Mouse (Mus musculus) adipocyte (in vitro differentiated cells): ENCODE data around the gene Tle2.
A peak's percentile ranks its signal among the peaks of the same experiment; 100 is the strongest.

ENCODE experiments used
- DNase-seq: peaks from one replicate; pipeline ENCODE4 v3.0.0-alpha.2; 2016; ENCODE audit warnings: low spot score

The Tle2 gene

DNA sequence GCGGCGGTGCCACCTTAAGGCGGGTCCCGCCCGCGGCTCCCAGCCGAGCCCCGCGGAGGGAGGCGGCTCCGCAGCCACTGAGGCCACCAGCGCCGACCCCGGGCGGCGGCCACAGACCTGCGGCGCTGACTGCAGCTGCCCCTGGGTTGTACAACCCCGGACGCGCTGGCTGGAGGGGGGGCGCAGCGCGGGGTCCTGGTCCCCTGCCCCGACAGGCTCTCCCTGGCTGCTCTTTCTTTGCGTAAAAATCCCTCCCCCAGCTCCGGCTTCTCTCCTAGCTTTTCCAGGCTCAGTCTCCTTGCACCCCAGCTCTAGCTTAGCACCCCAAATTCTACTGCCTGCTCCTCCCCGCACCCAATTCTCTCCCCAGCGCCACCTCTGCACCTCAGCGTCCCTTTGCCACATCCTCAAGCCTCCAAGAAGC, 859 bp downstream of the Tle2 start:
- DNase-seq: no peak

DNA sequence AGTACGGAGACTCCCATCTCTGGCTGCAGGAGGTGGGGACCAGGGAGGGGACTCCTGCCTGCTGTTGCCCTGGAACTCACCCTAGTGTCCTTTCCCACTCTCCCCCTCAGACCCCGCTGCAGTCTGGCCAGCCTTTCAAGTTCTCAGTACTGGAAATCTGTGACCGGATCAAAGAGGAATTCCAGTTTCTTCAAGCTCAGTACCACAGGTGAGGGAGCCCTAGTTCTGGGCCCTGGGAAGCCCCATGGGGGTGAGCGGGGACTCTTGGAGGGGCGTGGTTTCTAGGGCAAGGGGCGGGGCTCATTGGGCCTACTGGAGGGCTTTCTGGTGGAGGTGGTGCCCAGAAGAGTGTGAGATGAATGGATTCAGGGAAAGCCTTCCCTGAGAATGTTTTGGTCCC, 1.3 kb downstream of the Tle2 start:
- no peak for DNase-seq

DNA sequence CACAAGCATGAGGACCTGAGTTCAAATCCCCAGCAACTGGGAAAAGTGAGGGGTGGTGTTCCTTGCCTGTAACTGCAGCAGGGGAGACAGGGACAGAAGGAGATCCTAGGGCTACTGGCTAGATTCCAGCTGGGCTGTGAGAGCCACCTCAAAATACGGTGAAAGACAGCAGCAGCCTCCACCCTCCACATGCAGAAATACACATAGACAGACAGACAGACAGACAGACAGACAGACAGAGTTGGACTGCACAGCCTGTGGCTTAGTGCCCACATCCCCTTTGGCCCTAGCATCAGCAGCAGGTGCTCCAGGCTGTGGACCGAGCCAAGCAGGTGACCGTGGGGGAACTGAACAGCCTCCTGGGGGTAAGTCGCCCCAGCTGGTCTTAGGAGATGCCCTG, 5.6 kb downstream of the Tle2 start:
- DNase-seq: no peak

DNA sequence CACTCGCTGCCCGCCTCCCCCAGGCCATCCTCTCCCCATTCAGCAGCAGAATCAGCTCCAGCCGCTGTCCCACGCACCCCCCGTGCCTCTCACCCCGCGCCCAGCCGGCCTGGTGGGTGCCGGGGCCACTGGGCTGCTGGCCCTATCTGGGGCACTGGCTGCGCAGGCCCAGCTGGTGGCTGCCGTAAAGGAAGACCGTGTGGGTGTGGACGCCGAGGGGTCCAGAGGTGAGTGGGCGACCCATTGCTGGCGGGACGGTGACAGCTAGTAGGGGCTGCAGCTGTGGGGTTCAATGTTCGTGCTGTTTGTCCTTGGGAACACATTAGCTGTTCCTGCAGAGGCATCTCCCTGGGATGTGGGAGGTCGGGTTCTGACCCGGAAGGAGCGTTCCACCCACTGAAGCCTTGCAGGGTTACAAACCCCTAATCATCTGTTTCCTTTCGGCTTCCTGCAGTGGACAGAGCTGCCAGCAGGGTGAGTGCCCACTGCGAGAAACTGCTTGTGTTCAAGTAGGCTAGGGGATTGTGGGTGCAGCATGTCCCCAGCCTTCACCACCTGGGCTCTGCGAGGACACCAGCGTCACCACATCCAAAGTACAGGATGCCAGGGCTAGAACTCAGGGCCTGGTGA, 6.2 kb downstream of the Tle2 start:
- DNase-seq: no peak

DNA sequence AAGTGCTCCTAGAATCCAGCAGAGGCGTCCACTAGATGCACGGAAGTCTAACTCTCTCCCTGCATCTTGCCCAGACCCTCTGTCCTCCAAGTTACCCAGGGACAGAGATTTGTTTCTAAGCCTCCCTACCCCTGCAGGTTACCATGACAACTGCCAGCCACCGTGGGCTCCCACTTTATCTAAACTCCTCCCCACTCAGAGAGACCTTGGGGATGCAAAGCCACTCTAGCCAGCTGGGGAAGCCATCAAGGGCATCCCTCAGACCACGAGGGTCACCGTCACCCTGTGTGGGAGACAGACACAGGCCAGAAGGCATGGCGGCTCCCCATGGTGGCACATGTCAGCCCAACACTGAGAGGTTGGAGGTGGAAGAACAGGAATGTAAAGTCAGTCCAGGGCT, 9.0 kb downstream of the Tle2 start:
- no peak for DNase-seq

DNA sequence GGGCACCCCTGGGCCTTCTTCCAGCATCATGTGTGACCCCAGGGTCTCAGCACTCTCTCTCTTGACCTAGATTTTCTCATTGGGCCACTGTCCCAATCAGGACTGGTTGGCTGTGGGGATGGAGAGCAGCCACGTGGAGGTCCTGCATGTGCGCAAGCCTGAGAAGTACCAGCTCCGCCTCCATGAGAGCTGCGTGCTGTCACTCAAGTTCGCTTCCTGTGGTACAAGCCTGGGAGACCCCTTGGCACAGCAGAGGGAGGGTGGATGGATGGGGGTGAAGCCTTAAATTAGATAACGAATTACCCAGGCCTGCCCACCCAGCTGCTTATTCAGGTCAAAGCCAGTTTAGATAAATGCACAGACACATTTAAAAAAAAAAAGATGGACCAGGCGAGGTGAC, 14.4 kb downstream of the Tle2 start:
- DNase-seq: no peak

DNA sequence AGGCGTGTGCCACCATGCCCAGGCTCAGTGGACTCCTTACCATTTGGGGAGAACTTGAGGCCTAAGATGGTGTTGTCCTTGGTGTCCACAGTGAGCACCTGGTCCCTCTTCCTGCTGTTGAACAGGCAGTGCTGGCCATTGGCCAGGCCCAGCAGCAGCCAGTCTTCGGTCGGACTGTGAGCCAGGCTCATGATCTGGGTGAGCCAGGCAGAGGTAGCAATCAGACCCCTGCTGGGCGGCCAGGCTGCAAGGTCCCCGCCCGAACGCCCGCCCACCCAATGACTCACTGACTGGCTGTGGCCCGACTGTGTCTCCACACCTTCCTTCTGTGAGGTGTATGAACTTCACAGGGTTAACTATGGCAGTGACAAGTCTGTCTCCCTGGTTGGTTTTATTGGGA, 17.5 kb downstream of the Tle2 start:
- no peak for DNase-seq

DNA sequence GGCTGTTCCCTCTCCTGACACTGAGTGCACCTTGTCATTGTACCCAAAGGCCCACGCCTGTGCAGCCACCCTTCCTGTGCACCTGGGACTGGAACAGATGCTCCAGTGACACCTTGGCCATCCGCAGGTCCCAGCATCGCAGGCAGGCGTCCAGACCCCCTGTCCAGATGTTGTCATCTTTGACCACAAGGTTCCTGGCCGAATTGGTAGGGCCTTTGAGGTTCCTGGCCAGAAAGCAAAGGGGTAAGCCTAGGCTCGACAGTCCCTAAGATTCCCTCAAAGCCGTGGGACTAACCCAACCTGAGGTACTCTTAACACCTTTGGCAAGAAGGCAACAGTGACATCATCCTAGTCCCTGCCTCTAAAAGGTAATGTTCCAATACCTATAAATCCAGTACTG, 18.3 kb downstream of the Tle2 start:
- no peak for DNase-seq

DNA sequence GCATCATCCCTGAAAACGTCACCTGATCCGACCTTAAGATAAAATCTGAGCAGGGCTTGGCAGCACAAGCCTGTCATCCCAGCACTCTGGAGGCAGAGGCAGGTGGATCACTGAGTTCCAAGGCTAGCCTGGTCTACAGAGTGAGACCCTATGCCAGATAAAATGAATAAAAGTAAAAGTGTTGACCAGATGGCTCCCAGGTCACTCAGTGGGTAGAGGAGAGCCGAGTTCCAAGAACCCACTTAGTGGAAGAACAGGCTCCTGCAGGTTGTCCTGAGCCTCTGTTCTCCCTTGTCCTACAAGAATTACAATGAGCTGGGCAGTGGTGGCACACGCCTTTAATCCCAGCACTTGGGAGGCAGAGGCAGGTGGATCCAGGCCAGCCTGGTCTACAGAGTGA, 18.9 kb downstream of the Tle2 start:
- no peak for DNase-seq

DNA sequence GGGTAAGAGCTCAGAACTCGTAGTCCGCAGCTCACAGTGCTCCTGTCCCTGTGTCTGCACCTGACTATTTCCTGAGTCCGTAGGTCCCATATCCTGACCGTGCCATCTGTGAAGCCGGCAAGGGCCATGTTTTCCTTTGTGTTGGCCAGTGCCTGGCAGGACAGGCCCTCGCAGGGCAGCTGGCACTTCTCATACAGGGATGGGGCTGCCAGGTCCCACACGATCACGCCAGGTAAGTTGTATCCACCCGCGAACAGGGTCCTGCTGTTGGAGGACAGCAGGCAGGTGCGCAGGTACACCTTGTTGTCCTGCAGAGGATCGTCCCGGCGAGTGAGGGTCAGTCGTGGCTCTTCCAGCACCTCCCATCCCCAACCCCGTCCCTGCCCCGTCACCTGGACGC, 19.6 kb downstream of the Tle2 start:
- DNase-seq: no peak

DNA sequence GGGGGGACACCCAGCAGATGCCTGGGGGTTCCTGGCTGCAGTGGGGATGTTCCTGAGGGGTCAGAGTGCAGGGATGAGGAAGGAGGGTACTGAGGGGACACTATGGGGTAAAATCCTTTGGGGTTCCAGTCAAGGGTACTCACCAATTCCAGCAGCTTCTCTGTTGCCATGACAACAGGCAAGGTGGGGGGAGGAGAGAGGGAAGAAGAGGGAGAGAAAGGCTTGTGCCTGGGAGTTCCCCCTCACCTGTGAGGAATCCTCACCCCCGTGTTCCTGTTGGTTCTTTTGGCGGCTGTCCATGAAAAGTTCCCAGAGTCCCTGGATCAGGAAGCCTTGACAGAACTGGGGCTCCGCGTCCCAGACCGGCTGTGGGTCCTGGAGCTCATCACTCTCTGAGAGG, 21.2 kb downstream of the Tle2 start:
- DNase-seq: no peak

DNA sequence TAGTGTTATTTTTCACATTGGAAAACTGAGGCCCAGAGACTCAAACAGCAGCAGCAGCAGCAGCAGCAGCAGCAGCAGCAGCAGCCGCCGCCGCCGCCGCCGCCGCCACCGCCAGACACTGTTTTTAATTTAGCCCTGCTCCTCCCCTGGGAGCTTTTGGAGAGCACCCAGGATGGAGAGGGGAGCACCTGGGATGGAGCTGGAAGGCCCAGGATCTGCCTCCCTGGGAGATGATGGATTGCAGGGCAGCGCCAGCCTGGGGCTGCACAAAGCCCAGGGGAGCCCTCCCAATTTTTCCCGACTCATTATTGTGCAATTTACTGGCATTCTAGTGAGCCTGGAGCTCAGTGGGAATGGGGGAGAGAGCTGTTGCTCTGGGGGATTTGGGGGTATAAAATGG, 22.2 kb downstream of the Tle2 start:
- peak; percentile 73 for DNase-seq

DNA sequence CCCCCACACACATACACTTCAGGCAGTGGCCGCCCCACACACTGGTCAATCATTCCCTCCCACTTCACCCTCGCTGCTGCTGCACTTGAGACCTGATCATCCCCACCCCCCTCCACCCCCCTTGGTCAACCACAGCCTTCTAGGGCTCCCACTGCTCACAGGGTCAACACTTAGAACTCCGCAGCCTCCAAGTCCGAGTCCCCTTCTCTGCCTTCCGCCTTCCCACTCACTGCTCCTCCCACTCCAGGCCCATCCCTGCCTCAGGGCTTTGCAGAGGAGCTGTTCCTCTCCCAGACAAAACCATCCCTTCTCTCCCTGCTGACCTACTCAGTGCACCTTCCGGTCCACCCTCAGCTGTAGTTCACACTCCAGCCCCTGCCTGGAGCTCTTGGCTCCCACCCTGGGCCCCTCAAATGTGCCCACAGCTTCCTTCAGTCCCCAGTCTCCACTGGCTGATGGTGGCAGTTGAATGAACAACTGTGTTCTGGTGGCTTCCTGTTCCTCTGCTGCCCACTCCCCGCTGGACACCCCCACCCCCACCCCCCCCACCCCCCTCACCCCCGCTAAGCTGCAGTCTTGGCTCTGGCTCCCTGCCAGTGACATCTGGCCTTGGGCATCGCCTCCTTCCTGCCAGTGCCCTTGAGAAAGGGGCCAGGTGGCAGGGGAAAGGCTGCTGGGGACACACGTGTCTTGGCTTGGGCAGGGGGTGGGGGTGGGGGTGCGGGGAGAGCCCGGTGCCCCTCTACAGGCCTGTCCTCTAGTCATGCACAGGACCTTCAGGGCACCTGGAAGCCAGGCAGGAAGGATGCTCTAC, 23.0 kb downstream of the Tle2 start:
- peak; percentile 45 for DNase-seq

DNA sequence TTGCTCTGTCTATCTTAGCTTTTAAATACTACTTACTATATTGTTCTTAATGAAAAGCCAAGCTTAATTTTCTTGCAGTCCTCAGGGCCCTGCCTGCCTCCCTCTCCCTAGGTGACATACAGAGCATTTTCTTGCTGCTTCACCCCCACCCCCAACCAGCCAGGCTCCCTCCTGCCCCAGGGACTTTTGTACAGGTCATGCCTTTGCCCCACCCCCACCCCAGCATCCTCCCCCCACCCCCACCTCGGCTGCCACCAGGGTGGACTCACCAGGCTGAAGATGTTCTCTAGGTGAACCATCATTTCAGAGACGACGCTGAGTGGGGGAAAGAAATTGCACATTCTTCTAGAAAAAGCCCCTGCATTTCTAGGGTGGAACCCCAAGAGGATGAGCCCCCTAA, 24.0 kb downstream of the Tle2 start:
- no peak for DNase-seq

DNA sequence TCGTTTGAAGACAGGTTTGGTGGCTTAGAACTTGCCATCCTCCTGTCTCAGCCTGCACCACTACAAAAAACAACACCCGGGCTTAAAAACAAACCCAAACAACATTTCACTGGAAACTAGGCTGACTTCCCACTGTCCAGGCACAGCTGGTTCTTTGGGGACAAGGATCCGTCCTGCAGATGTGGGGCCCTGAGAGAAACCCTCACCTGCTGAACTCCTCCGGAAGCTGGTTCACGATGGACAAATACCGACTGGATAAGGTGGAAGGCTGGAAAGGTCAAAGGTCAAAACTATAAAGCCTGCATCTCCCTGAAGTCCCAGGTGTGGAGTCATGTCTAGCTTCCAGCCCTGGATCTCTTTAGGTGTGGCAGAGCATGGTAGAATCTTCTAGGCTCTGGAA, 24.5 kb downstream of the Tle2 start:
- no peak for DNase-seq

DNA sequence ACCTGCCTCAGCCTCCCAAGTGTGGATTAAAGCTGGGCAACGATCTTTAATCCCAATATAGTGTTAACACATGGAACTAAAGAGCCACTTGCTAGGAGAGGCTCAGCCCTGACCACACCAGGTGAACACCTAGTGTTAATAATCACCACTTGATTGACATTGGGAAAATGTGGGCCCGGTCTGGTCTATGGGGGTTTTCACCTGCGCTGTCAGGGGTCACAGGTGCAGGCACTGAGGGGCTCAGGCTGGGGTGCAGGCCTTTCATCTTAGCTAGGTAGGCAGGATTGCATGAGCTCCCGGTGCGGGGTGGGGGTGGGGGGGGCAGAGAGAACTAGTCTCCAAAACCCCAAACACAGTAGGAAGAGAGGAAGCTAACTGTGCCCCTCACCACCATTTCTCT, 25.3 kb downstream of the Tle2 start:
- DNase-seq: no peak

DNA sequence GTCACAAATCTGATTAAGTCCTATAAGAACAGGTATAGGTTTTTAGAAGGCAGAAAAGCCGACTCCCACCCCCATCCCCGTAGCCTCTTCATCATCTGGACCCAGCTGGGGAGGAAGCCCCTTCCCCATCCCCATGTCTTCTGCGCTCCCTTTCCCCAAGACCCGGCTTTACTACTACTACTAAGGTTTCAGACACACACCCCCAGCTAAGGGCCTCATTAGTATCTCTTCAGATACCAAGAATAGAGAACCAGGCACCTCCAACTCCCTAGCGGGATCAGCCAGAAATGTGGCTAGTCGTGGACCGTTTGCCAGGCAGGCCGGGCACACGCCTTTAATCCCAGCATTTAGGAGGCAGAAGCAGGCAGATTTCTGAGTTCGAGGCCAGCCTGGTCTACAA, 25.7 kb downstream of the Tle2 start:
- no peak for DNase-seq

DNA sequence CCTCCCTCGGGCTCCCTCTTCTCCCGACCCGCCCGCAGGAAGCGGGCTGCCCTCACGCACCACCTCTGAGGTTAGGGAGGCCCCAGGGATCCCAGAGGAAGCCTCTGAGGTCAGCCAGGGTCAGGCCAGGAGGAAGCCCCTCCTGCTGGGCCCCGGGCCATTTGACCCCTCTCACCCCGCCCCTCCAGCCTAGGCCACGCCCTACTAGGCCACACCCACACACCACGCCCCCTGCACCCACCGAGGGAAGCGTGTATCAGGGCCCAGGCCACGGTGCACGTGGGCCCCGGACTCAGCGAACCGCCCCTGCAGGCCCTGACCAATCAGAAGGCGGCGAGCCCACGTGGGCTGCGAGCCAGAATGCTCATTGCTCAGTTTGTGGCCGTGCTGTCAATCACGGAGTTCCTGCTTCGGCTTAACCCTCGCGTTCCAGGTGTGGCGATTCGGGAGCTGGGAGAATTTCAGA, 26.4 kb downstream of the Tle2 start, which contains the start of gene Tle6:
Gene Tle6, minus strand, starts transcription at position 336 of the 466 bp plus-strand sequence.
- peak; percentile 67 for DNase-seq

DNA sequence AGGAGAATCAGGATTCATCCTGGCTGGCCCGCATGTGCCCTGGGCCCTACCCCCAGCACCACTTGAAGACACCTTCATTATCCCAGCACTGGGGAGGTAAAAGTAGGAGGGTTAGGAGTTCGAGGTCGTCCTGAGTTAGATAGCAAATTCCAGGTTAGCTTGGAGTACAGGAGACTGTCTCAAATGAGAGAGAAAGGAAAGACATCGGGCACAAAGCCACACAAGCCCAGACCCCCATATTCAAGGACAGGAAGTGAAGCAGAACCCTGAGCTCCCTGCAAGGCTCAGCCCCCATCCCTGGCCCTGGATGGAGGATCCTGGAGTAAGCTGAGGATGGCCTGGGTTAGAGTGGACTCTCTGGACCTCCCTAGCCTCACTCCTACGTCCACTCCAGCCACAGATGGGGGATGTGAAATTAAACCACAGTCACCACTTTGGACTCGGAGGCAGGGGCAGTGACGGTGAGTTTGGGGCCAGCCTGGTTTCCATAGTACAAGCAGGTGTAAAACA, 27.1 kb downstream of the Tle2 start:
- DNase-seq: no peak

DNA sequence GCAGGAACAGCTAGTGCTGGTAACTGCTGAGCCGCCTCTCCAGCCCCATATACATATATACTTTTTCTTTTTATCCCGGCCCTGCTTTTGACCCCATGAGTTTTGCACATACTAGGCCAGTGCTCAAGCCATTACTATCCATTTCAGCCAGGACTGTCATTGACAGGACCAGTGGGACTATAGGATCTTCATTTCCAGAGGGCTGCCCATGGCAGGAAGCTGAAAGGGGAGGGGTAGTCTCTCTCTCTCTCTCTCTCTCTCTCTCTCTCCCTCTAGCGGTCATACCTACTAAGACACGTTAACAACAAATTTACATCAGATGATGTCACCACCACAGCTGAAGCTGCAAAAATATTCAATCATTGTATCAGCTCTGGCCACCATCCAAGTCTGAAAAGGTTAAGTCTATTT, 28.4 kb downstream of the Tle2 start:
- peak; percentile 61 for DNase-seq

DNA sequence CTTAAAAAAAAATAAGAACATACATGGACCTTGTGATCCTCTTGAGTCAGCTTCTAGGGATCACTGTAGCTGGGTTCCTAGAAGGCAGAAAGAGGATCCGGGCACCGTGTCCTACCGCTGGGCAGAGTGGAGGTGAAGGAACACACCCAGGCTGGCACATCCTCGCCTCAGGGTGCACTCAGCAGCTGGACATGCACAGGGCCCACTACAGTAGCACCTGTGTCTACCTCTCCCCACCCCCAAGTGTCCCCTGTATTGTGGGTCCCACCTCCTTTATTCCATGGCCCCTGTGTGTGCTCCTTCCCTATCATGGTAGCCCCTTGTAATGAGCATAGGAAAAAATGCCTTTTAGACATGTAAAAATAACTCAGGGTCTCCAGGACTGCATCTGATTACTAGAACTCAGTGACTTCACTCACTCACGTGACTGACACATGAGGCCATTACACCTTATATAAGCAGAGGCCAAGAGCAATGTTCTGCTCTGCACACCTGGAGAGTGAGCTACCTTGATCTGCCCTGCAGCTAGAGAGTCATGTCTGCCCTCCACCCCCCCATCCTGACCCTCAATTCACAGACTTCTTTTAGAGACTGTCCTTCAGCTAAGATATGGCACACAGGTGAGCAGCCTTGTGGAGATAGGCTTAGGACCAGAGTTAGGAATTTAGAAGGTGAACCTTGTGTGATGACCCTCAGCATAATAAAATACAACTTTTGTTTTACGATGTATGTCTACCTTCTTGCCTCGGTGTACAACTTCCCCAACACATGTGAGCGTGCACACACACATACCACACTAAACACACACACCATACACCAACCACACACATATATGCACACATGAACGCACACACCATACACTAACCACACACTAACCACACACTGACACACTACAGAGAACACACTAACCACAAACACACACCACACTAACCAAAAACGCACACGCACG, 29.9 kb downstream of the Tle2 start:
- DNase-seq: no peak

DNA sequence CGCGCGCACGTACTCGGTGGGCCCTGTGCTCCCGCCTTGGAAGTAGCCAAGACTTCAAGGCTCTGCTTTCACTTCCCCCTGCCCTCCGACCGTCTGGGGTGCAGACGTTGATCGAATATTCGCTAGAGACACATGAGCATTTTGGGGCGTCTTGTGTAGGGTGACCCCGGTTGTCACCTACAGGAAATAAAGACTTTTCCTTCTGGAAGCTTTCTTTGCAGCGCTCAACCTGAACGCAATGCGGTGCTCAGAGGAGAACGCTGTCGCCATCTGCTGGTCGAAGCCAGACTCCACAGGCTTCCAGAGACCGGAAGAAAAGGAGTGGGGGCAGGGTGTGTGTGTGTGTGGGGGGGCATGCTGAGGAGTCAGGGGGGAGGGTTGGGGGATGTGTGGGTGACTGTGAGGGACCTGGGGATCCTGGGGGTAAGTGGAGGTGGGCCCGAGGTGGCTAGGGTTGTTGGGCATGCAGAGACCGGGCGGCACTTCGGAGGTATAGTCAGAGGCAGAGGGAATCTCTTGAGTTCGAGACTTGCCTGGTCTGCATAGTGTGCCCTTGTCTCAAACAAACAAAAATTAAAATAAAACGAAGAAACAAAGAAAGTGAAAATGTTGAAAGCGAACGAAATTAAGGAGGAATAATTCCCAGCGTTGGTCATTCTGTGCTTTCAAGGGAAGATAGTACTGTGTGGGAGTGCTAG, 30.8 kb downstream of the Tle2 start:
- DNase-seq: peak; percentile 93
